ENCODE assay signal across 9 mouse cellular contexts in the genomic region with DNA sequence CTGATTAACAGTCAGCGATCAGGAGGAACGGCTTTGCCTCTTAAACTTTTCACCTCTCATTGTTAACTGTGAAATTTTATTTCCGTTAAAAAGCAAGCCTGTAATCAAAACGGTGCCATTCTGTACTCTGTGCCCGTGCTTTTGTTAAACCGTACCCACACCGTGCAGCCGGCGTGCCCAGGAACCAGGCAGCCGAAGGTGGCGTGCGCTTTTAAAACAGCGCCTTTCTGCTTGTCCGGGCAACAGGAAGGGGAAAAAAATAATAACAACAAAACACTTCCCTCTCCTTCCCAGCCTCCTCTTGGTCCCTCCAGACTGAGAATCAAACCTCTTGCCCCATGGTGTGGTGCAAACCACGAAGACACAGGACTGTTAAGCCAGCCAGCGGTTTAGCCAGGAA.
DNase-seq lines count a peak whose midpoint lies in the region; ATAC-seq and TF ChIP-seq lines count a peak whose summit lies in the region.
"Had no signal": no experiment of that assay in that cellular context is flagged by ENCODE, and none has a peak within 500 bp of the region (broad histone marks: within the 10 kb centered on the region; RNA-seq: fewer than 3 reads in every experiment).

No protein-coding gene starts in this region.

- peak; percentile 63 for DNase-seq in heart, embryonic 10.5 days (ENCODE audit: low spot score)
- no peak for DNase-seq in heart, adult 9 months (ENCODE audit: low spot score in 2 of 2)
- DNase-seq in embryonic facial prominence, embryonic 11.5 days (ENCODE audit: low spot score) = no peak
- no peak for DNase-seq in heart, postnatal 0 days (ENCODE audit: low spot score)
- DNase-seq in adrenal gland, adult 8-10 months = no peak
- no peak for DNase-seq in cerebellum, adult 8-10 months
- DNase-seq in gastrocnemius, postnatal 4 days (ENCODE audit: low spot score in 2 of 2) = no peak
- DNase-seq: cerebellum, adult 2 months had no signal

- peak overlapping the region; percentile 30 for H3K4me2 ChIP-seq in embryonic facial prominence, embryonic 11.5 days (ENCODE audit: low read depth, low read length)
- peak overlapping the region; percentile 50 for H3K4me2 ChIP-seq in heart, postnatal 0 days (ENCODE audit: low read depth, low read length)
- peak overlapping the region; percentile 30 for H3K4me2 ChIP-seq in limb, embryonic 15.5 days

- peaks cover 3% of the 10 kb centered on the region; the same call in 1 of the 2 replicates for H3K4me1 ChIP-seq in heart, embryonic 10.5 days
- H3K4me1 ChIP-seq in embryonic facial prominence, embryonic 11.5 days (ENCODE audit: control insufficient read depth, insufficient read depth, low read length) = no peaks in the 10 kb centered on the region
- H3K4me1 ChIP-seq in heart, postnatal 0 days (ENCODE audit: control insufficient read depth, insufficient read depth) = no peaks in the 10 kb centered on the region
- peaks cover 10% of the 10 kb centered on the region for H3K4me1 ChIP-seq in limb, embryonic 15.5 days

- no peak overlapping the region for H3K27ac ChIP-seq in heart, embryonic 10.5 days
- no peak overlapping the region for H3K27ac ChIP-seq in embryonic facial prominence, embryonic 11.5 days (replicated peaks; ENCODE audit: low read depth, low read length)
- no peak overlapping the region for H3K27ac ChIP-seq in heart, postnatal 0 days (ENCODE audit: low read depth)
- no peak overlapping the region for H3K27ac ChIP-seq in limb, embryonic 15.5 days

- H3K9ac ChIP-seq in embryonic facial prominence, embryonic 11.5 days (replicated peaks; ENCODE audit: low read length) = no peak overlapping the region
- H3K9ac ChIP-seq in heart, postnatal 0 days (replicated peaks; ENCODE audit: low read depth, low read length) = no peak overlapping the region
- H3K9ac ChIP-seq in limb, embryonic 15.5 days = no peak overlapping the region

- no peak for TF ChIP-seq CTCF in heart, postnatal 0 days (IDR thresholded peaks at IDR 0.05; ENCODE audit: low read depth)

- no peak for ATAC-seq in embryonic facial prominence, embryonic 11.5 days (replicated peaks; ENCODE audit: insufficient number of reproducible peaks, low FRiP score, low TSS enrichment, low read depth)
- ATAC-seq in heart, postnatal 0 days (ENCODE audit: insufficient read depth, low read depth) = no peak
- ATAC-seq in limb, embryonic 15.5 days (ENCODE audit: insufficient number of reproducible peaks, low FRiP score, low TSS enrichment, low read depth) = no peak

- H3K27me3 ChIP-seq in heart, embryonic 10.5 days (ENCODE audit: insufficient read depth, poor library complexity, severe bottlenecking) = peaks cover 89% of the 10 kb centered on the region
- peaks cover 42% of the 10 kb centered on the region for H3K27me3 ChIP-seq in embryonic facial prominence, embryonic 11.5 days (ENCODE audit: control insufficient read depth, insufficient read depth, low read length)
- peaks cover 69% of the 10 kb centered on the region for H3K27me3 ChIP-seq in heart, postnatal 0 days (ENCODE audit: control insufficient read depth, insufficient read depth, low read length)
- peaks cover 83% of the 10 kb centered on the region for H3K27me3 ChIP-seq in limb, embryonic 15.5 days

- WGBS in heart, embryonic 10.5 days = 2% methylated on average over 16 of the region's 16 CpGs
- WGBS in embryonic facial prominence, embryonic 11.5 days = 2% methylated on average over 16 of the region's 16 CpGs
- 5% methylated on average over 16 of the region's 16 CpGs for WGBS in heart, postnatal 0 days
- 3% methylated on average over 16 of the region's 16 CpGs for WGBS in limb, embryonic 15.5 days

- no peak for TF ChIP-seq EP300 in heart, postnatal 0 days (IDR thresholded peaks at IDR 0.05; ENCODE audit: low read depth)

- no peaks in the 10 kb centered on the region for H3K9me3 ChIP-seq in heart, embryonic 10.5 days
- H3K9me3 ChIP-seq in embryonic facial prominence, embryonic 11.5 days (replicated peaks; ENCODE audit: control insufficient read depth, low read length) = no peaks in the 10 kb centered on the region
- H3K9me3 ChIP-seq in heart, postnatal 0 days (replicated peaks; ENCODE audit: control insufficient read depth, low read length) = no peaks in the 10 kb centered on the region
- no peaks in the 10 kb centered on the region for H3K9me3 ChIP-seq in limb, embryonic 15.5 days

- peak overlapping the region; percentile 47 for H3K4me3 ChIP-seq in heart, embryonic 10.5 days
- no peak overlapping the region for H3K4me3 ChIP-seq in embryonic facial prominence, embryonic 11.5 days (ENCODE audit: low read depth, low read length)
- H3K4me3 ChIP-seq in heart, postnatal 0 days (ENCODE audit: low read depth, low read length) = peak overlapping the region; percentile 21
- peak overlapping the region; percentile 9; the same call in 1 of the 2 replicates for H3K4me3 ChIP-seq in limb, embryonic 15.5 days

- no peaks in the 10 kb centered on the region for H3K36me3 ChIP-seq in heart, embryonic 10.5 days
- no peaks in the 10 kb centered on the region for H3K36me3 ChIP-seq in embryonic facial prominence, embryonic 11.5 days (replicated peaks; ENCODE audit: control insufficient read depth, insufficient read depth, low read depth, low read length)
- no peaks in the 10 kb centered on the region for H3K36me3 ChIP-seq in heart, postnatal 0 days (replicated peaks; ENCODE audit: control insufficient read depth, insufficient read depth, low read length)
- no peaks in the 10 kb centered on the region for H3K36me3 ChIP-seq in limb, embryonic 15.5 days
